Mouse (Mus musculus) ES-Bruce4 (cell line): ENCODE data around the gene Use1. TPM values are rescaled to one million over a fixed set of nuclear protein-coding genes. Genes with fewer than 3 reads are reported as not detected.

Experiments
- H3K27ac ChIP-seq: 2 replicates; pipeline ENCODE4 v1.5.1; 2012; ENCODE audit warnings: low read length, inconsistent platforms; ENCODE audit not compliant: insufficient read depth
- H3K27me3 ChIP-seq: 2 replicates; pipeline ENCODE4 v1.6.1; 2012; ENCODE audit warnings: mild to moderate bottlenecking, low read length, inconsistent platforms; ENCODE audit not compliant: control insufficient read depth, poor library complexity, insufficient read depth, severe bottlenecking
- H3K36me3 ChIP-seq: 2 replicates; pipeline ENCODE4 v1.6.1; 2012; ENCODE audit warnings: inconsistent platforms, mild to moderate bottlenecking, low read length, moderate library complexity; ENCODE audit not compliant: control insufficient read depth, poor library complexity, insufficient read depth, severe bottlenecking
- H3K4me1 ChIP-seq: one replicate; pipeline ENCODE4 v1.8.1; 2011; ENCODE audit warnings: low read length; ENCODE audit not compliant: control insufficient read depth, insufficient read depth
- H3K4me3 ChIP-seq: 2 replicates; pipeline ENCODE4 v1.5.1; 2011; ENCODE audit warnings: low read depth, mild to moderate bottlenecking, low read length
- H3K9ac ChIP-seq: 2 replicates; pipeline ENCODE4 v1.6.1; 2012; ENCODE audit warnings: low read depth, mild to moderate bottlenecking, inconsistent platforms; ENCODE audit not compliant: poor library complexity, severe bottlenecking
- H3K9me3 ChIP-seq: replicated peaks from 2 replicates; pipeline ENCODE4 v1.6.1; 2012; ENCODE audit warnings: mild to moderate bottlenecking, low read length, inconsistent platforms; ENCODE audit not compliant: control insufficient read depth, poor library complexity, insufficient read depth, severe bottlenecking
- CTCF ChIP-seq: IDR thresholded peaks from one replicate; pipeline ENCODE4 v1.8.1; 2011; ENCODE audit warnings: low read depth, low read length
- EP300 ChIP-seq: IDR thresholded peaks from 2 replicates; pipeline ENCODE4 v1.6.1; 2011; ENCODE audit warnings: low read depth, low read length; ENCODE audit not compliant: insufficient read depth
- POLR2A ChIP-seq: IDR thresholded peaks from one replicate; pipeline ENCODE4 v1.8.1; 2011; ENCODE audit warnings: low read length; ENCODE audit not compliant: insufficient read depth
- polyA plus RNA-seq: library from polyadenylated mRNA; stranded (reverse); fragments of >200 nt; gene quantifications from 2 replicates; pipeline ENCODE4 v1.2.4, GENCODE M21; 2011; ENCODE audit warnings: low read depth; ENCODE audit not compliant: missing spikeins, insufficient read depth, insufficient read length

Use1 gene
- polyA plus RNA-seq, 1 experiment = 63.2 TPM

GRCm38 (mm10) chr8:71395071-71395470, 28.4 kb downstream of the Use1 start:
- no peak overlapping the region for H3K9ac ChIP-seq

GRCm38 (mm10) chr8:71395629-71396028, 29.0 kb downstream of the Use1 start, which contains the start of gene Ushbp1:
Gene Ushbp1, minus strand, starts transcription at chr8:71395802.
- peaks cover 12% of the 10 kb centered on the region for H3K36me3 ChIP-seq
- no peaks in the 10 kb centered on the region for H3K9me3 ChIP-seq
- peak within 1 kb of the TSS; percentile 51 for H3K4me3 ChIP-seq
- no peaks in the 10 kb centered on the region for H3K27me3 ChIP-seq
- H3K4me1 ChIP-seq = no peaks in the 10 kb centered on the region
- peak within 1 kb of the TSS; percentile 89; the same call in 1 of the 2 replicates for H3K9ac ChIP-seq
- no peak for TF ChIP-seq CTCF
- no peak for TF ChIP-seq EP300
- TF ChIP-seq POLR2A = no peak
- H3K27ac ChIP-seq = peak within 1 kb of the TSS; percentile 21; the same call in 1 of the 2 replicates

More at GRCm38 (mm10) chr8:71395071-71395470, 28.4 kb downstream of the Use1 start:
- Histone ChIP-seq H3K36me3 (peaks cover 12% of the 10 kb centered on the region), H3K9me3 (no peaks in the 10 kb centered on the region), H3K4me1 (no peaks in the 10 kb centered on the region), H3K4me3 (no peak overlapping the region), H3K27me3 (no peaks in the 10 kb centered on the region), H3K27ac (no peak overlapping the region)
- TF ChIP-seq CTCF (no peak), POLR2A (no peak), EP300 (no peak)

- Histone ChIP-seq H3K4me3 (peak within 1 kb of the TSS; percentile 90), H3K4me1 (no peaks in the 10 kb centered on the region), H3K36me3 (peaks cover 12% of the 10 kb centered on the region), H3K27me3 (no peaks in the 10 kb centered on the region), H3K9ac (peak within 1 kb of the TSS; percentile 89), H3K9me3 (no peaks in the 10 kb centered on the region), H3K27ac (peak within 1 kb of the TSS; percentile 21; the same call in 1 of the 2 replicates)
- TF ChIP-seq EP300 (no peak), POLR2A (no peak), CTCF (no peak)
These were observed 30.1 kb downstream of the Use1 start, which contains the start of gene Babam1 for GRCm38 (mm10) chr8:71396639-71397305. Gene Babam1, plus strand, starts transcription at chr8:71396861.

- TF ChIP-seq POLR2A = no peak
- no peak for TF ChIP-seq EP300
- no peak for TF ChIP-seq CTCF
- H3K9me3 ChIP-seq = no peaks in the 10 kb centered on the region
- H3K9ac ChIP-seq = peak overlapping the region; percentile 89
- no peaks in the 10 kb centered on the region for H3K27me3 ChIP-seq
- peak overlapping the region; percentile 90 for H3K4me3 ChIP-seq
- no peaks in the 10 kb centered on the region for H3K4me1 ChIP-seq
- H3K27ac ChIP-seq = no peak overlapping the region
- peaks cover 12% of the 10 kb centered on the region for H3K36me3 ChIP-seq
These were observed 31.1 kb downstream of the Use1 start for GRCm38 (mm10) chr8:71397701-71398100.

DNA sequence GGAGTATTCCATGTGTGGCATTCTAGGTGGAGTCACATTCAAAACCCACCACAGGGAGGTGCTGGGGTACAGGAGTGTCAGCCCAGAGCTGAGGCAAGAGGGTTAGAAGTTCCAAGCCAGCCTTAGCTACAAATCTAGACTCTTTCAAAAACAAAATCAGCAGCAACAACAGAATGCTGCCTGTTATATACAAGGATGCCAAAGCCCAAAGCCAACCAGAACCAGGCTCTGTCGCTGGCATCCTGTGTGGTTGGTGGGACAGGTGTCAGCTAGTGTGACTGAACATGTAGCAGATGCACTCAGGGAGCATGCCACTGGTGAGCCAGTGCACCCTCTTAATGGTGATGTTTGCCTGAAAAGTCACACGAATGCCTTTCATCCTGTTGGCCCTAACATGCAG, 34.2 kb downstream of the Use1 start:
- no peak overlapping the region for H3K9ac ChIP-seq
- H3K4me3 ChIP-seq = no peak overlapping the region
- TF ChIP-seq CTCF (no peak), EP300 (no peak), POLR2A (no peak)
- no peaks in the 10 kb centered on the region for H3K27me3 ChIP-seq
- peaks cover 12% of the 10 kb centered on the region for H3K36me3 ChIP-seq
- H3K4me1 ChIP-seq = peaks cover 7% of the 10 kb centered on the region
- no peaks in the 10 kb centered on the region for H3K9me3 ChIP-seq
- H3K27ac ChIP-seq = no peak overlapping the region

GRCm38 (mm10) chr8:71401454-71401853, 34.8 kb downstream of the Use1 start:
- Histone ChIP-seq H3K27me3 (no peaks in the 10 kb centered on the region), H3K4me1 (peaks cover 7% of the 10 kb centered on the region), H3K36me3 (peaks cover 12% of the 10 kb centered on the region), H3K27ac (no peak overlapping the region), H3K4me3 (no peak overlapping the region), H3K9me3 (no peaks in the 10 kb centered on the region), H3K9ac (no peak overlapping the region)
- no peak for TF ChIP-seq POLR2A
- no peak for TF ChIP-seq EP300
- TF ChIP-seq CTCF = no peak
